Mouse (Mus musculus) kidney, embryonic 15.5 days (tissue): ENCODE data around the gene Tbxas1. TPM values are rescaled to one million over a fixed set of nuclear protein-coding genes. Genes with fewer than 3 reads are reported as not detected.

ENCODE experiments used
- ATAC-seq: fragments of 200-750 bp; cut with Nextera tagmentation; replicated peaks from 2 replicates; pipeline ENCODE4 v1.8.0; 2017; ENCODE audit warnings: moderate TSS enrichment; ENCODE audit not compliant: low FRiP score
- H3K27ac ChIP-seq: fragments of 300-500 bp; sonication (generic); 2 replicates; pipeline ENCODE4 v1.5.1; 2015; ENCODE audit warnings: mild to moderate bottlenecking, inconsistent platforms
- H3K27me3 ChIP-seq: fragments of 300-500 bp; sonication (generic); 2 replicates; pipeline ENCODE4 v1.6.1; 2015; ENCODE audit warnings: inconsistent platforms
- H3K36me3 ChIP-seq: fragments of 300-500 bp; sonication (generic); 2 replicates; pipeline ENCODE4 v1.6.1; 2015; ENCODE audit warnings: inconsistent platforms
- H3K4me1 ChIP-seq: fragments of 300-500 bp; sonication (generic); 2 replicates; pipeline ENCODE4 v1.6.1; 2015; ENCODE audit warnings: inconsistent platforms
- H3K4me2 ChIP-seq: fragments of 300-500 bp; sonication (generic); 2 replicates; pipeline ENCODE4 v1.6.1; 2015; ENCODE audit warnings: moderate library complexity, mild to moderate bottlenecking, inconsistent platforms
- H3K4me3 ChIP-seq: fragments of 300-500 bp; sonication (generic); replicated peaks from 2 replicates; pipeline ENCODE4 v1.5.1; 2015; ENCODE audit warnings: mild to moderate bottlenecking, inconsistent platforms
- H3K9ac ChIP-seq: fragments of 300-500 bp; sonication (generic); 2 replicates; pipeline ENCODE4 v1.6.1; 2015; ENCODE audit warnings: mild to moderate bottlenecking, inconsistent platforms
- H3K9me3 ChIP-seq: fragments of 300-500 bp; sonication (generic); replicated peaks from 2 replicates; pipeline ENCODE4 v1.6.1; 2016; ENCODE audit warnings: inconsistent platforms
- WGBS: fragments of 180-500 bp; shearing (Covaris S2); methylation state at CpG from one replicate; pipeline ENCODE4 v1.1.7; 2015; ENCODE audit warnings: mixed read lengths; 5-methylcytosine and 5-hydroxymethylcytosine counted together
- polyA plus RNA-seq: library from polyadenylated mRNA; unstranded; fragments of >200 nt; fragmentation: Nextera tagmentation; extraction: Ambion mirVana; gene quantifications from 2 replicates; pipeline ENCODE4 v1.2.1, GENCODE M21; 2015

Tbxas1 gene
- polyA plus RNA-seq, 1 experiment from 2014 or later, result 6.4 TPM

- Histone ChIP-seq H3K27ac (no peak overlapping the region), H3K4me1 (no peaks in the 10 kb centered on the region), H3K27me3 (no peaks in the 10 kb centered on the region; the same call in 1 of the 2 replicates), H3K4me2 (no peak overlapping the region), H3K4me3 (no peak overlapping the region), H3K9me3 (no peaks in the 10 kb centered on the region), H3K9ac (no peak overlapping the region), H3K36me3 (no peaks in the 10 kb centered on the region)
- 77% methylated on average over 5 of the region's 5 CpGs for WGBS
- no peak for ATAC-seq
Measured at GRCm38 (mm10) chr6:39019219-39019618, 144.0 kb downstream of the Tbxas1 start.

GRCm38 (mm10) chr6:39021909-39022308, 146.7 kb downstream of the Tbxas1 start:
- Histone ChIP-seq H3K27ac (no peak overlapping the region), H3K27me3 (no peaks in the 10 kb centered on the region), H3K36me3 (no peaks in the 10 kb centered on the region), H3K9ac (no peak overlapping the region), H3K9me3 (no peaks in the 10 kb centered on the region), H3K4me1 (peaks cover 7% of the 10 kb centered on the region; the same call in 1 of the 2 replicates), H3K4me2 (no peak overlapping the region), H3K4me3 (no peak overlapping the region)
- ATAC-seq, result no peak
- 83% methylated on average over 1 of the region's 1 CpGs for WGBS

GRCm38 (mm10) chr6:39022461-39023181, 147.4 kb downstream of the Tbxas1 start:
- Histone ChIP-seq H3K27ac (no peak overlapping the region), H3K27me3 (no peaks in the 10 kb centered on the region), H3K9me3 (no peaks in the 10 kb centered on the region), H3K4me1 (peaks cover 7% of the 10 kb centered on the region; the same call in 1 of the 2 replicates), H3K4me3 (no peak overlapping the region), H3K36me3 (no peaks in the 10 kb centered on the region), H3K4me2 (no peak overlapping the region), H3K9ac (no peak overlapping the region)
- ATAC-seq, result no peak
- 67% methylated on average over 7 of the region's 7 CpGs for WGBS

- 11% methylated on average over 4 of the region's 4 CpGs for WGBS
- H3K36me3 ChIP-seq, result no peaks in the 10 kb centered on the region
- no peaks in the 10 kb centered on the region for H3K27me3 ChIP-seq
- H3K4me2 ChIP-seq, result no peak overlapping the region
- no peak overlapping the region for H3K4me3 ChIP-seq
- ATAC-seq, result no peak
- H3K27ac ChIP-seq, result peak overlapping the region; percentile 33; the same call in 1 of the 2 replicates
- H3K4me1 ChIP-seq, result peaks cover 7% of the 10 kb centered on the region; the same call in 1 of the 2 replicates
- H3K9me3 ChIP-seq, result no peaks in the 10 kb centered on the region
- no peak overlapping the region for H3K9ac ChIP-seq
Measured at GRCm38 (mm10) chr6:39024631-39025030, 149.4 kb downstream of the Tbxas1 start.

GRCm38 (mm10) chr6:39025038-39025437, 149.8 kb downstream of the Tbxas1 start:
- no peak overlapping the region for H3K4me3 ChIP-seq
- H3K27me3 ChIP-seq, result no peaks in the 10 kb centered on the region
- peaks cover 7% of the 10 kb centered on the region; the same call in 1 of the 2 replicates for H3K4me1 ChIP-seq
- H3K9me3 ChIP-seq, result no peaks in the 10 kb centered on the region
- WGBS, result 56% methylated on average over 7 of the region's 7 CpGs
- no peak for ATAC-seq
- H3K27ac ChIP-seq, result peak overlapping the region; percentile 33; the same call in 1 of the 2 replicates
- no peak overlapping the region for H3K4me2 ChIP-seq
- H3K9ac ChIP-seq, result no peak overlapping the region
- no peaks in the 10 kb centered on the region for H3K36me3 ChIP-seq

- no peak for ATAC-seq
- H3K4me3 ChIP-seq, result no peak overlapping the region
- H3K27me3 ChIP-seq, result no peaks in the 10 kb centered on the region
- H3K4me1 ChIP-seq, result peaks cover 19% of the 10 kb centered on the region
- H3K27ac ChIP-seq, result no peak overlapping the region
- H3K9me3 ChIP-seq, result no peaks in the 10 kb centered on the region
- 76% methylated on average over 4 of the region's 4 CpGs for WGBS
- H3K9ac ChIP-seq, result no peak overlapping the region
- H3K36me3 ChIP-seq, result no peaks in the 10 kb centered on the region
- no peak overlapping the region for H3K4me2 ChIP-seq
Measured at GRCm38 (mm10) chr6:39030714-39031113, 155.5 kb downstream of the Tbxas1 start.

GRCm38 (mm10) chr6:39033676-39034075, 158.5 kb downstream of the Tbxas1 start:
- no peak for ATAC-seq
- Histone ChIP-seq H3K4me1 (peaks cover 19% of the 10 kb centered on the region), H3K4me2 (no peak overlapping the region), H3K9ac (no peak overlapping the region), H3K9me3 (no peaks in the 10 kb centered on the region), H3K27me3 (no peaks in the 10 kb centered on the region), H3K27ac (0 out of 2 replicates have a peak overlapping the region, but pooled peaks have one; percentile 54), H3K36me3 (no peaks in the 10 kb centered on the region), H3K4me3 (no peak overlapping the region)
- 63% methylated on average over 7 of the region's 7 CpGs for WGBS

GRCm38 (mm10) chr6:39035039-39035438, 159.8 kb downstream of the Tbxas1 start:
- no peak overlapping the region for H3K27ac ChIP-seq
- no peaks in the 10 kb centered on the region for H3K9me3 ChIP-seq
- 86% methylated on average over 6 of the region's 6 CpGs for WGBS
- H3K36me3 ChIP-seq, result no peaks in the 10 kb centered on the region
- no peak overlapping the region for H3K9ac ChIP-seq
- peaks cover 27% of the 10 kb centered on the region for H3K4me1 ChIP-seq
- H3K27me3 ChIP-seq, result no peaks in the 10 kb centered on the region
- no peak for ATAC-seq
- H3K4me2 ChIP-seq, result no peak overlapping the region
- no peak overlapping the region for H3K4me3 ChIP-seq

GRCm38 (mm10) chr6:39036204-39036603, 161.0 kb downstream of the Tbxas1 start:
- H3K4me3 ChIP-seq, result no peak overlapping the region
- H3K9ac ChIP-seq, result no peak overlapping the region
- no peaks in the 10 kb centered on the region for H3K36me3 ChIP-seq
- no peaks in the 10 kb centered on the region for H3K27me3 ChIP-seq
- H3K4me2 ChIP-seq, result no peak overlapping the region
- 72% methylated on average over 4 of the region's 4 CpGs for WGBS
- H3K4me1 ChIP-seq, result peaks cover 27% of the 10 kb centered on the region
- H3K9me3 ChIP-seq, result no peaks in the 10 kb centered on the region
- no peak overlapping the region for H3K27ac ChIP-seq
- no peak for ATAC-seq

- H3K36me3 ChIP-seq, result no peaks in the 10 kb centered on the region
- H3K27ac ChIP-seq, result no peak overlapping the region
- ATAC-seq, result no peak
- H3K4me1 ChIP-seq, result peaks cover 8% of the 10 kb centered on the region
- 65% methylated on average over 9 of the region's 9 CpGs for WGBS
- H3K9me3 ChIP-seq, result no peaks in the 10 kb centered on the region
- H3K4me2 ChIP-seq, result no peak overlapping the region
- H3K27me3 ChIP-seq, result no peaks in the 10 kb centered on the region
- no peak overlapping the region for H3K9ac ChIP-seq
- no peak overlapping the region for H3K4me3 ChIP-seq
Measured at GRCm38 (mm10) chr6:39040451-39040850, 165.2 kb downstream of the Tbxas1 start.

GRCm38 (mm10) chr6:39049141-39049540, 173.9 kb downstream of the Tbxas1 start:
- no peak overlapping the region for H3K4me2 ChIP-seq
- WGBS, result 53% methylated on average over 5 of the region's 5 CpGs
- ATAC-seq, result no peak

GRCm38 (mm10) chr6:39050836-39051235, 175.6 kb downstream of the Tbxas1 start:
- ATAC-seq, result no peak
- H3K4me3 ChIP-seq, result no peak overlapping the region
- H3K9me3 ChIP-seq, result no peaks in the 10 kb centered on the region
- H3K27me3 ChIP-seq, result peaks cover 6% of the 10 kb centered on the region; the same call in 1 of the 2 replicates
- H3K36me3 ChIP-seq, result no peaks in the 10 kb centered on the region
- H3K4me1 ChIP-seq, result peaks cover 22% of the 10 kb centered on the region
- no peak overlapping the region for H3K27ac ChIP-seq
- H3K9ac ChIP-seq, result no peak overlapping the region
- H3K4me2 ChIP-seq, result no peak overlapping the region
- WGBS, result 51% methylated on average over 6 of the region's 6 CpGs

More at GRCm38 (mm10) chr6:39049141-39049540, 173.9 kb downstream of the Tbxas1 start:
- Histone ChIP-seq H3K9ac (no peak overlapping the region), H3K9me3 (no peaks in the 10 kb centered on the region), H3K27me3 (peaks cover 6% of the 10 kb centered on the region; the same call in 1 of the 2 replicates), H3K4me3 (no peak overlapping the region), H3K36me3 (no peaks in the 10 kb centered on the region), H3K27ac (no peak overlapping the region), H3K4me1 (peaks cover 15% of the 10 kb centered on the region)
